Mouse (Mus musculus) left cerebral cortex, adult 8-10 months (tissue): ENCODE measurements at regions not wholly inside any gene's neighbourhood (a gene's known extent, or its start where the extent isn't known, plus 50 kb on each side); places are given as distances from the start of the nearest gene placed in this dataset.

Experiments used
- DNase-seq, 2 experiments: peaks; one replicate each; pipeline ENCODE4 v3.0.0; 2022; ENCODE audit warnings: low spot score in 2 of 2

GRCm38 (mm10) chr1:155041592-155041991 is 57.8 kb downstream of the Ier5 start:
- no peak for DNase-seq

- no peak for DNase-seq
Observed at GRCm38 (mm10) chr1:155040939-155041371, 58.5 kb downstream of the Ier5 start.

- DNase-seq = no peak
Observed at GRCm38 (mm10) chr1:155040086-155040726, 59.2 kb downstream of the Ier5 start.

- DNase-seq = no peak
Observed at GRCm38 (mm10) chr1:155038631-155039625, 60.5 kb downstream of the Ier5 start.

- DNase-seq = no peak
Observed at GRCm38 (mm10) chr1:155037479-155037878, 62.0 kb downstream of the Ier5 start.

GRCm38 (mm10) chr1:155030908-155031307 is 68.5 kb downstream of the Ier5 start:
- DNase-seq = no peak

- DNase-seq = peak in 1 of 2 experiments; percentile 90
Observed at GRCm38 (mm10) chr1:155029195-155029879, 70.1 kb downstream of the Ier5 start.

GRCm38 (mm10) chr1:155028735-155029134 is 70.7 kb downstream of the Ier5 start:
- no peak for DNase-seq

- no peak for DNase-seq
Observed at GRCm38 (mm10) chr1:155028147-155028546, 71.3 kb downstream of the Ier5 start.

GRCm38 (mm10) chr1:155027583-155027982 is 71.9 kb downstream of the Ier5 start:
- peak; percentile 39 to 87 for DNase-seq

GRCm38 (mm10) chr1:155025862-155026478 is 73.5 kb downstream of the Ier5 start:
- DNase-seq = peak; percentile 58 to 63

GRCm38 (mm10) chr1:155023324-155023723 is 76.1 kb downstream of the Ier5 start:
- DNase-seq = no peak

GRCm38 (mm10) chr1:155015669-155016068 is 83.8 kb downstream of the Ier5 start:
- no peak for DNase-seq

- DNase-seq = no peak
Observed at GRCm38 (mm10) chr1:155014944-155015343, 84.5 kb downstream of the Ier5 start.

- DNase-seq = no peak
Observed at GRCm38 (mm10) chr1:155013784-155014183, 85.7 kb downstream of the Ier5 start.

- no peak for DNase-seq
Observed at GRCm38 (mm10) chr1:155013361-155013760, 86.1 kb downstream of the Ier5 start.

- DNase-seq = peak; percentile 74 to 86
Observed at GRCm38 (mm10) chr1:155006539-155007486, 92.6 kb downstream of the Ier5 start.

GRCm38 (mm10) chr1:155006099-155006498 is 93.3 kb downstream of the Ier5 start:
- no peak for DNase-seq

- DNase-seq = no peak
Observed at GRCm38 (mm10) chr1:155000301-155000700, 99.1 kb downstream of the Ier5 start.

GRCm38 (mm10) chr1:154999501-155000131 is 99.8 kb downstream of the Ier5 start:
- no peak for DNase-seq
